Mouse (Mus musculus) bone marrow, adult 2 months (tissue): ENCODE data around the gene Atp8b4. TPM values are rescaled to one million over a fixed set of nuclear protein-coding genes. Genes with fewer than 3 reads are reported as not detected.

Experiments used
- H3K27ac ChIP-seq: fragments of 200-500 bp; 2 replicates; pipeline ENCODE4 v1.5.1; 2012; ENCODE audit warnings: low read depth, mild to moderate bottlenecking, control low read depth, inconsistent platforms, low read length; ENCODE audit not compliant: control insufficient read depth, poor library complexity, insufficient read depth
- H3K4me1 ChIP-seq: fragments of 200-500 bp; 2 replicates; pipeline ENCODE4 v1.6.1; 2011; ENCODE audit warnings: low read length; ENCODE audit not compliant: control insufficient read depth, insufficient read depth
- H3K4me3 ChIP-seq: fragments of 200-500 bp; replicated peaks from 2 replicates; pipeline ENCODE3; 2011; ENCODE audit warnings: mild to moderate bottlenecking, low read depth, low read length, control low read depth; ENCODE audit not compliant: control insufficient read depth
- CTCF ChIP-seq: fragments of 200-500 bp; IDR thresholded peaks from 2 replicates; pipeline ENCODE4 v1.5.1; 2011; ENCODE audit warnings: low read length, control low read depth; ENCODE audit not compliant: control insufficient read depth, insufficient read depth
- POLR2A ChIP-seq: fragments of 200-500 bp; IDR thresholded peaks from 2 replicates; pipeline ENCODE4 v1.6.1; 2011; ENCODE audit warnings: low read depth, mild to moderate bottlenecking, control low read depth, low read length, borderline replicate concordance; ENCODE audit not compliant: control insufficient read depth
- WGBS: fragments of 180-500 bp; shearing (Covaris S2); methylation state at CpG from one replicate; pipeline ENCODE4 v1.1.7; 2018; 5-methylcytosine and 5-hydroxymethylcytosine counted together
- polyA plus RNA-seq: library from polyadenylated mRNA; stranded (reverse); fragments of >200 nt; gene quantifications from 2 replicates; pipeline ENCODE4 v1.2.4, GENCODE M21; 2011; ENCODE audit warnings: low replicate concordance; ENCODE audit not compliant: missing spikeins, insufficient read depth, insufficient read length

Gene Atp8b4
- polyA plus RNA-seq, 1 experiment, result 25.1 TPM

DNA sequence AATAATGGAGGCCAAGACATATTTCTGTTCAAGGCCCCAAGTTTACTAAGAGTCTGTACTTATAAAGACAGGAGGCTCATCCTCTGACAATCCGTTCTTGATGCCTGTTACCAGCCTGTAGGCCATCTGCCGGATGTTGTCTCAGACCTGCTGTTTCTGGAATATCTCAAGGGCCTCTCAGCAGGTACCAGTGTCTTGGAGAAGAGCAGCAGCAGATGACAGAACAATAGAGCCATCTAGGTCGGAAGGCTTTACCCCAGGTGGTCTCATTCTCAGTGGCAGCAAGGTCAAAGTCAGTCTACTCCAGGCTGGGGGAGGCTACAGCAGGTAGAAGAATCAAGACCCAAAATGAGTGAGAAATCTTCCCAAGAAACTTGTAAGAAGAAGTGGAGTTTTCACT, 198.1 kb downstream of the Atp8b4 start:
- TF ChIP-seq POLR2A (no peak), CTCF (no peak)
- H3K4me3 ChIP-seq, result no peak overlapping the region
- H3K4me1 ChIP-seq, result no peaks in the 10 kb centered on the region
- WGBS, result 70% methylated on average over 3 of the region's 3 CpGs
- no peak overlapping the region for H3K27ac ChIP-seq

- TF ChIP-seq CTCF (no peak), POLR2A (no peak)
- Histone ChIP-seq H3K4me1 (no peaks in the 10 kb centered on the region), H3K27ac (no peak overlapping the region), H3K4me3 (no peak overlapping the region)
- 69% methylated on average over 7 of the region's 7 CpGs for WGBS
Observed at GRCm38 (mm10) chr2:126290702-126291101, 209.8 kb downstream of the Atp8b4 start.

DNA sequence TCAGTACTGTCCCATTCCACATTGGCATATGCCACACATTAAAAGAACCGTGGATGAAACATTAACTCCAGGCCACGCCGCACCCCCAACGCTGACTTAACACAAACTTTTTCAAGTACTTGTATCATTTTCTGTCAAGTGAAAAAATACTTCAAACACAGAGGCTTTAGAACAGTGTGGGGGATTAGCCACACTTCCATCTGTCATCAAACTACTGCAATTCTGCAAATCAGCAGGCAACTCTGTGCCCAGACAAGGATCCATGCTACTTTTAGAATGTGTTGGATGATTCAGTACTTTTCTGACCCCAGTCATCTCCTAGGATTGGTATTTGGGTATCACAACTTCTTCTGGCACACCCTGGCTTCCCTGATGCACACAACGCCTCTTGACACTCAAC, 212.5 kb downstream of the Atp8b4 start:
- no peak for TF ChIP-seq POLR2A
- TF ChIP-seq CTCF, result no peak
- Histone ChIP-seq H3K4me1 (no peaks in the 10 kb centered on the region), H3K27ac (no peak overlapping the region), H3K4me3 (no peak overlapping the region)
- 85% methylated on average over 5 of the region's 5 CpGs for WGBS

DNA sequence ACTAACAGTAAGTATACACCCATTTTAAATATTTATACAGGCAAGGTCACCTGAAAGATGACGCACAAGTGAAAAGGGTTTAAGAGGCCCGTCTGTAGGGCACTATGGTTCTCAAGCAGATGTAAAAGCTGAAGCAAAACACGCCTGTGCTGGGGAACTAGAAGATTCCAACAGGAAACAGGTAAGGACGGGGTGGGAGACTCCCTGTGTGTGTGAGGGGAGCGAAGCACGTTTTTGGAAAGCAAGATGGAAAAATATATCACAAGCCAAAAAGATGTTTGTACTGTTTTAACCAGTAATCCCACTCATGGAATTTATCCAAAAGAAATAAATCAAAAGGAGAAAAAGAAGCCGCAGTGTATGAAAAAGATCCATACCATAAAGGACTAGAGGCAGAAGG, 214.1 kb downstream of the Atp8b4 start:
- no peak for TF ChIP-seq CTCF
- no peak for TF ChIP-seq POLR2A
- H3K4me1 ChIP-seq, result no peaks in the 10 kb centered on the region
- H3K4me3 ChIP-seq, result no peak overlapping the region
- H3K27ac ChIP-seq, result no peak overlapping the region
- 72% methylated on average over 7 of the region's 7 CpGs for WGBS

GRCm38 (mm10) chr2:126284071-126284470, 216.4 kb downstream of the Atp8b4 start:
- Histone ChIP-seq H3K4me3 (no peak overlapping the region), H3K27ac (no peak overlapping the region), H3K4me1 (no peaks in the 10 kb centered on the region)
- WGBS, result 85% methylated on average over 6 of the region's 6 CpGs
- TF ChIP-seq CTCF, result no peak
- no peak for TF ChIP-seq POLR2A

- no peak for TF ChIP-seq POLR2A
- TF ChIP-seq CTCF, result no peak
- Histone ChIP-seq H3K4me1 (no peaks in the 10 kb centered on the region), H3K27ac (no peak overlapping the region), H3K4me3 (no peak overlapping the region)
- 79% methylated on average over 3 of the region's 3 CpGs for WGBS
Observed at GRCm38 (mm10) chr2:126283086-126283485, 217.4 kb downstream of the Atp8b4 start.

DNA sequence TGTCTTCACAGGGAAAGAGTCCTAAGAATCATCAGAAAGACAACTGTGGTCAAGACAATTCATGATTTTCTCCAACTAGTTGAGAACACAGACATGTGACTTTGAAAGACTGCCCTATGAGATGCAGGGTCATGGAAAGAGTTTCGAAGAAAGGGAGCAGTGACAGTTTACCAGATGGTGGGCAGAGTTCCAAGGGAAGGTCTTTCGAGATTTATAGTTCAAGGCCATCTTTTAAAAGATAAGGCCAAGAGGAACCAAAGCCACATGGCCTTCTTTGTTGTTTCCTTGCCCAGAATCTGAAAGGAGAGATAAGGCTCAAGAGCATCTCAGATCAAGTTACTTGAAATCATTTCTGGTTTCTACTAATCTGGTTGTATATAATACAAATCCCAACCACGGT, 225.0 kb downstream of the Atp8b4 start:
- Histone ChIP-seq H3K27ac (no peak overlapping the region), H3K4me3 (no peak overlapping the region), H3K4me1 (no peaks in the 10 kb centered on the region)
- TF ChIP-seq CTCF, result no peak
- no peak for TF ChIP-seq POLR2A
- WGBS, result 39% methylated on average over 3 of the region's 3 CpGs

DNA sequence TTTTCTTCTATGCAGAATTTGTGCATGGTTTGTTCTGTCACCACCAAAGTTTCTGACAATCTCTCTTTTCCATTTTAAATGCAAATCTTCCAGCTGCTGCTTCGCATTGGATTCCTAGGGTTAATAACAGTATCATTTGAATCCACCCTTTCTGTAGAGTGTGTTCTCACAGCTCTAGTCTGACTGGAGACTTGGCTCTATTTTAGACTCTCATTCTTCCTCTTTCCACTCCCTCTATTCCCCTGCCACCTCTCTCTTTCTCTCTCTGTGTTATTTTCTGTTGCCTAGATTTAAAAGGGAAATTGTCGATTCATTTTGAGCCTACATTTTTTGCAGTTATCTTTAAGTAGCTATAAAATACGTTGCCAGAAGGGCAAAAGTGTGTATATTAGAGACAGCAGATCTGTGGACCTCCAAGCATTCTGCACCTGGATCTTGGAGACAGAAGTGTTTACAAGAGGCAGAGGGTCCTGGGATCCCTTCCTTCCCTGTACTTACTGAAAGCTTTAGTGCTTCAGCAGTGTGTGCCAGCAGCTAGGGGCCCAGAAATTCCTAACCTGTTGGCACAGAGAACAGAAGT, 225.6 kb downstream of the Atp8b4 start:
- 60% methylated on average over 3 of the region's 3 CpGs for WGBS
- Histone ChIP-seq H3K27ac (no peak overlapping the region), H3K4me1 (no peaks in the 10 kb centered on the region), H3K4me3 (no peak overlapping the region)
- TF ChIP-seq CTCF (no peak), POLR2A (no peak)

DNA sequence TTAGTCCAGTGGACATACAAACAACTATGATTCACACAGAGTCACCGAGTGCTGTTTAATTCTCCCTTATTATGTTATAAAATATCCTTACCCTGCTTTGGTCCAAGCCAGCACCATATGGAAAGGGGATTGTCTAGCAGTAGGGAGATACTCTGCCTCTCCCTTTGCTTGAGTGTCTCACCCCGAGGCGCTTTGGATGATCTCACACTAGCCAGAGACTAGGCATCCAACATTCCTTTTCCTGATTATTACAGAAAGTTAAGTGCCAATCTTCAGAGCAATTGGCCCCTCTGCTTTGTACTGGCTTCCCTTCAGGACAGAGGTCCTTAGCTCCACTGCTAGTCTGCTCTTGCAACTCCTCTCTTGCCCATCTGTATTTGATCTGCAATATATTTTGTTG, 226.2 kb downstream of the Atp8b4 start:
- 79% methylated on average over 3 of the region's 3 CpGs for WGBS
- no peak overlapping the region for H3K4me3 ChIP-seq
- no peak overlapping the region for H3K27ac ChIP-seq
- TF ChIP-seq CTCF, result no peak
- TF ChIP-seq POLR2A, result no peak
- no peaks in the 10 kb centered on the region for H3K4me1 ChIP-seq

Other genes with a start within 250 kb of the Atp8b4 start
- 0.77 and 13.0 TPM in 2 replicates for gene Slc27a2, start 51.7 kb upstream of the Atp8b4 start, polyA plus RNA-seq
- 14.8 and 39.7 TPM in 2 replicates for gene Hdc, start 118.6 kb upstream of the Atp8b4 start, polyA plus RNA-seq
- gene Gabpb1, start 175.7 kb upstream of the Atp8b4 start, polyA plus RNA-seq, result 13.9 and 17.8 TPM in 2 replicates
- 12.5 and 16.7 TPM in 2 replicates for gene Usp8, start 206.7 kb upstream of the Atp8b4 start, polyA plus RNA-seq